Mouse (Mus musculus) embryonic facial prominence, embryonic 10.5 days (tissue): ENCODE measurements at regions not wholly inside any gene's neighbourhood (a gene's known extent, or its start where the extent isn't known, plus 50 kb on each side); places are given as distances from the start of the nearest gene placed in this dataset.

Experiments used
- DNase-seq: peaks from one replicate; pipeline ENCODE4 v3.0.0-alpha.2; 2017; ENCODE audit warnings: low spot score
- H3K27ac ChIP-seq: fragments of 300-500 bp; sonication (generic); replicated peaks from 2 replicates; pipeline ENCODE4 v1.5.1; 2016; ENCODE audit warnings: mild to moderate bottlenecking
- H3K27me3 ChIP-seq: fragments of 300-500 bp; sonication (generic); replicated peaks from 2 replicates; pipeline ENCODE4 v1.6.1; 2016; ENCODE audit warnings: low read depth, mild to moderate bottlenecking; ENCODE audit not compliant: poor library complexity, severe bottlenecking
- H3K36me3 ChIP-seq: fragments of 300-500 bp; sonication (generic); replicated peaks from 2 replicates; pipeline ENCODE4 v1.6.1; 2016; ENCODE audit warnings: mild to moderate bottlenecking, moderate library complexity
- H3K4me1 ChIP-seq: fragments of 300-500 bp; sonication (generic); 2 replicates; pipeline ENCODE4 v1.6.1; 2016
- H3K4me3 ChIP-seq: fragments of 300-500 bp; sonication (generic); 2 replicates; pipeline ENCODE4 v1.5.1; 2016; ENCODE audit warnings: mild to moderate bottlenecking, moderate library complexity
- H3K9me3 ChIP-seq: fragments of 300-500 bp; sonication (generic); 2 replicates; pipeline ENCODE4 v1.6.1; 2016; ENCODE audit warnings: mild to moderate bottlenecking
- WGBS: fragments of 180-500 bp; shearing (Covaris S2); methylation state at CpG from one replicate; pipeline ENCODE4 v1.1.7; 2016; 5-methylcytosine and 5-hydroxymethylcytosine counted together

GRCm38 (mm10) chr12:68758263-68759020, 400.5 kb downstream of the Rps29 start:
- Histone ChIP-seq H3K9me3 (no peaks in the 10 kb centered on the region), H3K27me3 (no peaks in the 10 kb centered on the region), H3K4me1 (no peaks in the 10 kb centered on the region), H3K36me3 (no peaks in the 10 kb centered on the region), H3K4me3 (no peak overlapping the region), H3K27ac (no peak overlapping the region)
- no peak for DNase-seq
- 87% methylated on average over 7 of the region's 7 CpGs for WGBS

DNA sequence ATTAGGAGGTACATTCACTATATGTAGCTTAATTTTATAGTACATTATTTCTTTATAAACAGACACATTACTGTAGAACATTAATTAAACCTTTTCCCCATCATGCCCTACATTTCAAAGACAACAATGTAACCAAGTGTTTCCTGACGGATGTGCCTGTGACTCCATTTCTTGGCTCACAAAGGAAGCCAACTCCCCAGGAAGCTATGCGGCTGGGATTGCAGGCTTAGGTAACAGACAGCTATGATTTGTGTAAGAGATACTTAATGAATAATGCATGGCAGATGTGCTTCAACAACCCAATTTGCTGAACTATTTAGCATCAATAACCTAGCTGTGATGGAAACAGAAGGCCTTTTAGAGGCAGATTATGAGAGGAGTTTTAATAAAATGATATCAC, 430.1 kb downstream of the Rps29 start:
- no peaks in the 10 kb centered on the region for H3K9me3 ChIP-seq
- H3K36me3 ChIP-seq, result no peaks in the 10 kb centered on the region
- no peaks in the 10 kb centered on the region for H3K4me1 ChIP-seq
- H3K27ac ChIP-seq, result no peak overlapping the region
- no peak overlapping the region for H3K4me3 ChIP-seq
- no peak for DNase-seq
- 64% methylated on average over 2 of the region's 2 CpGs for WGBS
- no peaks in the 10 kb centered on the region for H3K27me3 ChIP-seq

DNA sequence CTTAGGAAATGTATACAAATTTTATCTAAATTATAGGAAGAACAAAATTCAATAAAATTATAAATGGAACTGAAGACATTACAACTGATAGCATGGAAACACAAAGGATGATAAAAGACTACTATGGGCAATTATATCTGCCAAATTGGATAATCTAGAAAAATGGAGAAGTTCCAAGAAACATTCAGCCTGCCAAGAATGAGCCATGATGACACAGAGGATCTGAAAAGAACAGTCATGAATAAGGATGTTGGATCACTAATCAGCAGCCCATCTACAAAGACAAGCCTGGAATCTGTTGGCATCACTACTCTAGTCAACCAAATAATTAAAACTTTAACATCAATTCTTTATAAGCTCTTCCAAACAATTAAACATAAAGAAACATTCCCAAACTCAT, 440.0 kb downstream of the Rps29 start:
- Histone ChIP-seq H3K4me3 (no peak overlapping the region), H3K9me3 (no peaks in the 10 kb centered on the region), H3K27me3 (no peaks in the 10 kb centered on the region), H3K36me3 (no peaks in the 10 kb centered on the region), H3K4me1 (no peaks in the 10 kb centered on the region), H3K27ac (no peak overlapping the region)
- DNase-seq, result no peak

DNA sequence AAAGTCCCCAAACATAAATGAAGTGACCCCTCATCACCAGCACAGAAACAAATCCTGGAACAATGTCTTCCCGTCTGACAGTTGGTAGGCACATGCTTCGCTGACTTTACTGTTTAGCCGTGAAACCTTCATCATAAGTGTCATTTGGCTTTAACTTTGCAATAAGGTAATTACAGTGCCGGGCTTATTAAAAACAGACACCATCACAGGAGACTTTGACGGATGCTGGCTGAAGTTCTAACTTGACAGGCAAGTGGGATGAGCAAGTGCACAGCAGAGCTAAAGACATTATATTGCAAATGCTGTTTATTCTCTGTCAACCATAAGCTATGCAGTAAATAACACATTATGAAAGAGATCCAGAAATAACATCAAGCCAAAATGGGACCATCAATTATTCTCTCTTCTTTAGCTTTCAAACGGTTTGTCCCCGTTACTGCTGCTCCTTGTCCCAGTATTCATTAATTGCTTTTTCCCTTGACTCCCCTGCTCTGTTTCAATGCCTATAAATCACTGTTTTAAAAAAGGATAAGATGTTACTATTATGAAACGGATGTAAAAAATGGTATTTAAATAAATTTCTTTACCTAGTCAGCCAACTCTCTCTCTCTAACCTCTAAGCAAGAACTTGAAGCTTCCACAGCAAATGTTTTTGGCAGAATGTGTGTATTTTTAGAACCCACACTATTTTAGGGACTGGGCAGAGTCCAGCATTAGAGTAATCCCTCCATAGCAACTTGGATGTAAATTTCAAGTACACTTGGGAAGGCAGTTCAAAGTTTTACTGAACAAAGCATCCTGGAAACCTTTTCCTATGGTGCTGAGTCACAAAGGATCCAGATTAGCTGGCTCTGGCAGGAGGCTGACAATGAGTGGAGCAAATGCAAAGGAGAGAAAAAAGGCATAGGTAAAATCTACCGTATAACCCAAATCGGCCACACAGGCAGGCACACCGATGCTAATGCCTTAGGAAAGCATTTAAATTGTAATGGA, 464.4 kb downstream of the Rps29 start:
- no peak for DNase-seq
- Histone ChIP-seq H3K4me3 (no peak overlapping the region), H3K36me3 (no peaks in the 10 kb centered on the region), H3K27me3 (no peaks in the 10 kb centered on the region), H3K9me3 (no peaks in the 10 kb centered on the region), H3K4me1 (no peaks in the 10 kb centered on the region), H3K27ac (no peak overlapping the region)
- 80% methylated on average over 11 of the region's 11 CpGs for WGBS

DNA sequence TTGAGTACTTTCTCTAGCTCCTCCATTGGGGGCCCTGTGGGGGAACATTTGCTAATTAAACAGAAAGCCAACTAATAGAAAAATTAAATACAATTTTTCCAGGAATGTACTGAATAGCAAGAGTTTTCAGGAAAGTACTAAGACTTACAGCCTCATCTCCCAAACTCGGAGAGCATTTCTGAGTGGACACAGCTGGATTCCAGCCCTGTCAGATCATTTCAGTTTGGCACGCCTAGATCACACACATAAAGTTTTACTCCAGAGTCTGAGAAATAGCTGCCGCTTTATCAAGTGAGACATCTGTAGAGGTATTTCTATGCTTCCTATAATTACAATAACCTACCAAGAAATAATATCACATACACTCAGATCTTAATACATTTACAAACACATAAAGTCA, 470.7 kb downstream of the Rps29 start:
- no peaks in the 10 kb centered on the region for H3K9me3 ChIP-seq
- H3K4me1 ChIP-seq, result no peaks in the 10 kb centered on the region
- no peaks in the 10 kb centered on the region for H3K27me3 ChIP-seq
- no peaks in the 10 kb centered on the region for H3K36me3 ChIP-seq
- no peak overlapping the region for H3K4me3 ChIP-seq
- no peak overlapping the region for H3K27ac ChIP-seq
- 88% methylated on average over 3 of the region's 3 CpGs for WGBS
- no peak for DNase-seq

DNA sequence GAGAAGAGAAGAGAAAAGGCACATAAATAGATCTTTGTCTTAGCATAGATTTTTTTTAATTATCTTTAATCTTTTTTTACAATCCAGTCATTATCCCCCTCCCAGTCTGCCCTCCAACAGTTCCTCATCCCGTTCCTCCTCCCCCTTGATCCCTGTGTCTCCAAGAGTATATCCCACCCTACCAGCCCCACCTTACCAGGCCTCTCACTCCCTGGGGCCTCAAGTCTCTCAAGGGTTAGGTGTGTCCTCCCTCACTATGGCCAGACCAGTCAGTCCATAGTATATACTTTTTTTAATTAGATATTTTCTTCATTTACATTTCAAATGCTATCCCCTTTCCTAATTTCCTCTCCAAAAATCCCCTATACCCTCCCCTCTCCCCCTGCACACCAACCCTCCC, 475.1 kb downstream of the Rps29 start:
- 46% methylated on average over 1 of the region's 1 CpGs for WGBS

DNA sequence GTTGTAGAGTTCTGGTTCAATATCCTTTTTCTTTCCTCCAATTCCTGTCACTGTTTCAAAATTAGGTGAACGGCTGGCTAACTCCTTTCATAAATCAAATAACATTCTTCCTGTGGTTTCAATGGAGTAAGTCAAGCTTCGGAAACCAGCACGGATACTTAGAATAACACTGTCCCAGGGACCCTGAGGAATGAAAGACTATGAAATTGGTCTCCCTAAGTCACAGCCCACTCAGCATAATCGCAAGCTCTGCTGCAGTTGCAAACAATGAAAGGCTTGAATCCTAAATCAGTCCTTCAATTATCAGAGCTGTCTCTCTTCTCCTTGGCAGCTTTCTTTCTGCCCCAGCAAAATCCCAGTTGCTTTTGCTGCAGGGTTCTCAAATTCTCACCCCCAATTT, 475.8 kb downstream of the Rps29 start:
- Histone ChIP-seq H3K9me3 (no peaks in the 10 kb centered on the region), H3K27ac (no peak overlapping the region), H3K36me3 (no peaks in the 10 kb centered on the region), H3K4me3 (no peak overlapping the region), H3K4me1 (no peaks in the 10 kb centered on the region), H3K27me3 (no peaks in the 10 kb centered on the region)
- WGBS, result 17% methylated on average over 4 of the region's 4 CpGs
- DNase-seq, result no peak

More for the DNA sequence above, 475.1 kb downstream of the Rps29 start:
- Histone ChIP-seq H3K36me3 (no peaks in the 10 kb centered on the region), H3K9me3 (no peaks in the 10 kb centered on the region), H3K27me3 (no peaks in the 10 kb centered on the region), H3K4me3 (no peak overlapping the region), H3K4me1 (no peaks in the 10 kb centered on the region), H3K27ac (no peak overlapping the region)
- DNase-seq, result no peak

GRCm38 (mm10) chr12:68680668-68681067, 478.3 kb downstream of the Rps29 start:
- no peaks in the 10 kb centered on the region for H3K9me3 ChIP-seq
- DNase-seq, result no peak
- H3K27me3 ChIP-seq, result no peaks in the 10 kb centered on the region
- no peak overlapping the region for H3K4me3 ChIP-seq
- no peaks in the 10 kb centered on the region for H3K36me3 ChIP-seq
- WGBS, result 89% methylated on average over 3 of the region's 3 CpGs
- no peaks in the 10 kb centered on the region for H3K4me1 ChIP-seq
- H3K27ac ChIP-seq, result no peak overlapping the region

GRCm38 (mm10) chr12:68676096-68676775, 482.8 kb downstream of the Rps29 start:
- no peak for DNase-seq
- 93% methylated on average over 16 of the region's 16 CpGs for WGBS
- no peak overlapping the region for H3K4me3 ChIP-seq

DNA sequence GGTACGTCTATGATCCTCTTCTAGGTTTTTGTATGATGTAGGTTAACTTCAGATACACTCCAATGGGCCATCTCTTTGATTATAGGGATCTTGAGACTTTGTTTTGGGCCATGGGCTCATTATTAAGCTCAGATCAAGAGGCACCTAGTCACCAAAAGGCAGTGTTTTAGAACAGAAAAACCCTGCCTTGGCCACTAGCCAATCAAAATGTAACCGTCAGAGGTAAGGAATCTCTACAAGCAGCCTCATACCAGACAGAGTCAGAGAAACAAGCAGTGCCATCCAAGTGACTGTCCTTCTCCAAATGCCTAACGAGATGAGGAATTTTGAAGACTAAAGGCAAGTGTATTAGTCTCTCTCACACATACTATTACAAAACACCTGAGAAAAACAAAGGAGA, 487.0 kb downstream of the Rps29 start:
- H3K4me1 ChIP-seq, result no peaks in the 10 kb centered on the region
- WGBS, result 86% methylated on average over 3 of the region's 3 CpGs
- no peaks in the 10 kb centered on the region for H3K36me3 ChIP-seq
- no peak for DNase-seq
- H3K9me3 ChIP-seq, result no peaks in the 10 kb centered on the region
- no peaks in the 10 kb centered on the region for H3K27me3 ChIP-seq
- H3K4me3 ChIP-seq, result no peak overlapping the region
- no peak overlapping the region for H3K27ac ChIP-seq

More at GRCm38 (mm10) chr12:68676096-68676775, 482.8 kb downstream of the Rps29 start:
- Histone ChIP-seq H3K27ac (no peak overlapping the region), H3K27me3 (no peaks in the 10 kb centered on the region), H3K36me3 (no peaks in the 10 kb centered on the region), H3K4me1 (no peaks in the 10 kb centered on the region), H3K9me3 (no peaks in the 10 kb centered on the region)

GRCm38 (mm10) chr12:68645901-68646585, 512.9 kb downstream of the Rps29 start:
- Histone ChIP-seq H3K36me3 (no peaks in the 10 kb centered on the region), H3K27me3 (no peaks in the 10 kb centered on the region), H3K4me3 (no peak overlapping the region), H3K27ac (no peak overlapping the region), H3K4me1 (no peaks in the 10 kb centered on the region), H3K9me3 (no peaks in the 10 kb centered on the region)
- WGBS, result 86% methylated on average over 1 of the region's 1 CpGs
- DNase-seq, result no peak

DNA sequence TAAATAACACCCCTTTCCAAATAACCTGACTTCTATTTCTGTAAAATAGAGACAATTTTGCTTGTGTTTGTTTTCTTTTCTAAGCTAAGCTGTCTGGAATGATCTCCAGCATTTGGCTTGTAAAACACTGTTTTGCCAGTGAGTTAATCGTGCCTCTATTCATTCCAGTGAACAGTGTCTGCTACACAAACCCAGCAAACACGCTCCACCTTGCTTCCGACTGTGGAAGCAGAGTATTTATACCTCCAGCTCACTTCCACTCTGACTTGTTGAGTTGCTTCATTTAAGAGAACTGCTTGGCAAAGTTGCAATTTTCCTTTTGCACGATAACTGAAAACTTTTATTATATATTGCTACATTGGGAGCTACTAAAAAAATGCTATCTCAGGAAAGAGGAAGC, 515.3 kb downstream of the Rps29 start:
- Histone ChIP-seq H3K9me3 (no peaks in the 10 kb centered on the region), H3K4me3 (no peak overlapping the region), H3K4me1 (no peaks in the 10 kb centered on the region), H3K27ac (no peak overlapping the region), H3K27me3 (no peaks in the 10 kb centered on the region), H3K36me3 (no peaks in the 10 kb centered on the region)
- DNase-seq, result no peak
- 80% methylated on average over 4 of the region's 4 CpGs for WGBS
